Mouse (Mus musculus): ENCODE data around the gene Lrmda.

GRCm38 (mm10) chr14:22514362-22515084, 495.0 kb downstream of the Lrmda start:
- no peak for TF ChIP-seq CTCF (IDR thresholded peaks at IDR 0.05; ENCODE audit: low read depth, low read length)
- no peak for TF ChIP-seq POLR2A (IDR thresholded peaks at IDR 0.05; ENCODE audit: borderline replicate concordance, low read depth, low read length)
